ENCODE assay signal across 28 mouse cellular contexts in the genomic region with DNA sequence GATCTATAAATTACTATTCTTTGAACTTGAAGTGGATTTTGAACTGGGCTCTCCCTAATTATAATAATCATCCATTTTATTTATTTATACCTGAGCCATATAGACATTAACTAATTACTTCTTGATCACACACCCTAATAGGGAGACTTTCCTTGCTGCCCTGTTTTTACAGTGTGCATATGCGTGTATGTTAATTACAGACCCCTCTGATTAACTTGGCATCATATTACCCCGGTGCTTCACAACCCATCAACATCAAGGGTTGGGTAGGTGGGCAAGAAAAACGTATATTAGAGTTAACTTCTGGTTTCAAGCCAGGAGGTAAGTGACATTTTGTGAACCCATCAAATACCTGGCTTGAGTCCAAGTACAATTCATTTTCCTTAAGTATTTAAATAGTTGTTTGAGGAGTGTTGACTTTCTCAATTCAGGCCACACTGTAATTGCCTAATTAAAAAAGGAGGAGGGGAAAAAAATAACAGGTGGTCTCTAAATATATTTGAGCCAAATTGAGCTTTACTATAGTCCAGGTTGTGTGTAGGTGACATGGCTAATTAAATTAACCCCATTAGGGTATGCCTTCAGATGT.
"Had no signal": no experiment of that assay in that cellular context is flagged by ENCODE, and none has a peak within 500 bp of the region (broad histone marks: within the 10 kb centered on the region; RNA-seq: fewer than 3 reads in every experiment).

No protein-coding gene starts in this region.

- H3K27me3 ChIP-seq: heart, embryonic 12.5 days; hindbrain, embryonic 12.5 days; intestine, embryonic 15.5 days; limb, embryonic 15.5 days; liver, embryonic 13.5 days had no signal

- H3K9ac ChIP-seq: heart, embryonic 12.5 days; hindbrain, embryonic 12.5 days; hindbrain, embryonic 14.5 days; intestine, embryonic 15.5 days; limb, embryonic 13.5 days; limb, embryonic 15.5 days; liver, embryonic 13.5 days had no signal

- DNase-seq: gastrocnemius, adult 2 months; gastrocnemius, postnatal 10 days; gastrocnemius, postnatal 25 days; heart, adult 18-20 months; heart, postnatal 10 days; heart, postnatal 4 days; kidney, adult 18-20 months; kidney, adult 8-10 months; kidney, postnatal 10 days; kidney, postnatal 25 days; kidney, postnatal 4 days; layer of hippocampus, adult 9-11 months; layer of hippocampus, postnatal 36 days; left cerebral cortex, postnatal 4 days; liver, embryonic 13.5 days had no signal

- ATAC-seq: hindbrain, embryonic 16.5 days; inflammation-experienced regulatory T-cells, adult 6 months; intestine, embryonic 15.5 days; intestine, postnatal 0 days had no signal

- H3K4me3 ChIP-seq: gastrocnemius, adult 2 months; heart, embryonic 10.5 days; heart, embryonic 12.5 days; hindbrain, embryonic 10.5 days; hindbrain, embryonic 12.5 days; intestine, embryonic 15.5 days; layer of hippocampus, adult 2 months; limb, embryonic 13.5 days; limb, embryonic 15.5 days; liver, embryonic 13.5 days had no signal

- H3K27ac ChIP-seq: heart, embryonic 10.5 days; hindbrain, embryonic 10.5 days; hindbrain, embryonic 12.5 days; hindbrain, embryonic 14.5 days; intestine, embryonic 15.5 days; layer of hippocampus, adult 2 months; limb, embryonic 13.5 days; limb, embryonic 15.5 days; liver, embryonic 13.5 days had no signal

- H3K4me2 ChIP-seq: heart, embryonic 12.5 days; hindbrain, embryonic 12.5 days; hindbrain, embryonic 14.5 days; intestine, embryonic 15.5 days; limb, embryonic 13.5 days; limb, embryonic 15.5 days; liver, embryonic 11.5 days; liver, embryonic 13.5 days had no signal

- H3K4me1 ChIP-seq: intestine, embryonic 15.5 days; limb, embryonic 15.5 days had no signal

- H3K9me3 ChIP-seq: heart, embryonic 10.5 days; heart, embryonic 12.5 days; hindbrain, embryonic 10.5 days; hindbrain, embryonic 12.5 days; intestine, embryonic 15.5 days; limb, embryonic 13.5 days; limb, embryonic 15.5 days; liver, embryonic 13.5 days had no signal

- H3K36me3 ChIP-seq: heart, embryonic 10.5 days; heart, embryonic 12.5 days; hindbrain, embryonic 10.5 days; hindbrain, embryonic 12.5 days; intestine, embryonic 15.5 days; limb, embryonic 13.5 days; limb, embryonic 15.5 days; liver, embryonic 13.5 days had no signal
